In genomic region chr16:91606958-91607357, GRCm38 (mm10) we compare ENCODE assay signal across 17 mouse cellular contexts. TPM values are rescaled to one million over a fixed set of nuclear protein-coding genes. Genes with fewer than 3 reads are reported as not detected.
DNase-seq lines count a peak whose midpoint lies in the region; ATAC-seq and TF ChIP-seq lines count a peak whose summit lies in the region.
"Had no signal": no experiment of that assay in that cellular context is flagged by ENCODE, and none has a peak within 500 bp of the region (broad histone marks: within the 10 kb centered on the region; RNA-seq: fewer than 3 reads in every experiment).

No protein-coding gene starts in this region.

- no peaks in the 10 kb centered on the region for H3K9me3 ChIP-seq in CH12.LX (replicated peaks; ENCODE audit: low read length)
- H3K9me3 ChIP-seq in hindbrain, embryonic 16.5 days (ENCODE audit: control insufficient read depth, low read length), result no peaks in the 10 kb centered on the region
- H3K9me3 ChIP-seq: forebrain, embryonic 13.5 days; heart, embryonic 15.5 days; hindbrain, embryonic 10.5 days; limb, embryonic 12.5 days; midbrain, embryonic 13.5 days had no signal

- in situ Hi-C loops in CH12.LX (cut with MboI; ENCODE audit: low pct_ligation_motif_present, low pct_unique_long_range_greater_than_20kb, low sequenced_read_pairs), result no loop called here

- no peak overlapping the region for H3ac ChIP-seq in myocyte (ENCODE audit: control insufficient read depth, insufficient read length)

- no peaks in the 10 kb centered on the region for H3K36me3 ChIP-seq in CH12.LX (replicated peaks in 1 of 2; ENCODE audit: control insufficient read depth in 1 of 2, insufficient read depth in 1 of 2, low read length in 1 of 2)
- H3K36me3 ChIP-seq in myocyte (ENCODE audit: control insufficient read depth, insufficient read depth), result no peaks in the 10 kb centered on the region
- H3K36me3 ChIP-seq in hindbrain, embryonic 16.5 days (ENCODE audit: control insufficient read depth, insufficient read depth, low read length), result no peaks in the 10 kb centered on the region
- H3K36me3 ChIP-seq: heart, embryonic 15.5 days; hindbrain, embryonic 10.5 days; limb, embryonic 12.5 days; midbrain, embryonic 13.5 days had no signal

- no peak for TF ChIP-seq CTCF in CH12.LX (conservative IDR thresholded peaks at IDR 0.05 in 1 of 2, IDR thresholded peaks at IDR 0.05 in 1 of 2; ENCODE audit: low read depth in 2 of 2, low read length in 2 of 2)

- no peak overlapping the region for H3K4me3 ChIP-seq in CH12.LX (replicated peaks in 1 of 3; ENCODE audit: low read depth in 2 of 3, low read length in 2 of 3, poor library complexity in 1 of 3)
- H3K4me3 ChIP-seq in myocyte, result no peak overlapping the region
- no peak overlapping the region for H3K4me3 ChIP-seq in hindbrain, embryonic 16.5 days (ENCODE audit: low read length)
- H3K4me3 ChIP-seq: forebrain, embryonic 13.5 days; heart, embryonic 15.5 days; hindbrain, embryonic 10.5 days; limb, embryonic 12.5 days; midbrain, embryonic 13.5 days had no signal

- H3K9ac ChIP-seq in CH12.LX (ENCODE audit: insufficient read depth, low read depth), result no peak overlapping the region
- H3K9ac ChIP-seq in hindbrain, embryonic 16.5 days (ENCODE audit: low read depth, low read length), result no peak overlapping the region
- H3K9ac ChIP-seq: forebrain, embryonic 13.5 days; heart, embryonic 15.5 days; limb, embryonic 12.5 days; midbrain, embryonic 13.5 days had no signal

- TF ChIP-seq POLR2A in CH12.LX (IDR thresholded peaks at IDR 0.05; ENCODE audit: low read depth, low read length), result no peak
- TF ChIP-seq POLR2A in myocyte (IDR thresholded peaks at IDR 0.05; ENCODE audit: insufficient read length, low read depth), result no peak

- DNase-seq in A20 (ENCODE audit: low read depth, low spot score), result peak; percentile 73
- peak; percentile 27 for DNase-seq in CH12.LX (ENCODE audit: extremely low read depth)
- no peak for DNase-seq in heart, adult 8-10 months (ENCODE audit: low spot score)
- DNase-seq in kidney, adult 11 months, result no peak
- DNase-seq: adrenal gland, postnatal 36 days; cerebellum, adult 9-10 months; heart, adult 11 months; kidney, postnatal 36 days; lung, adult 2 months had no signal

- H3K79me2 ChIP-seq in CH12.LX (replicated peaks; ENCODE audit: control insufficient read depth, extremely low read depth, insufficient read depth, poor library complexity, severe bottlenecking), result no peaks in the 10 kb centered on the region
- H3K79me2 ChIP-seq in myocyte (ENCODE audit: control insufficient read depth, insufficient read depth), result no peaks in the 10 kb centered on the region

- H3K4me2 ChIP-seq in CH12.LX (ENCODE audit: insufficient read depth, low read depth, poor library complexity, severe bottlenecking) (no peak overlapping the region), myocyte (ENCODE audit: low read depth) (no peak overlapping the region)
- no peak overlapping the region for H3K4me2 ChIP-seq in hindbrain, embryonic 16.5 days (ENCODE audit: low read length)
- H3K4me2 ChIP-seq: forebrain, embryonic 13.5 days; heart, embryonic 15.5 days; limb, embryonic 12.5 days; midbrain, embryonic 13.5 days had no signal

- 89% methylated on average over 8 of the region's 8 CpGs for WGBS in hindbrain, embryonic 16.5 days

- 0 out of 2 replicates have a peak, but pooled peaks have one; percentile 27 for TF ChIP-seq EP300 in CH12.LX (IDR thresholded peaks at IDR 0.05; ENCODE audit: low read length)

- TF ChIP-seq RAD21 in CH12.LX (IDR thresholded peaks at IDR 0.05; ENCODE audit: low read depth, low read length), result no peak

- ATAC-seq in granulocyte monocyte progenitor cell, adult 5-6 weeks (replicated peaks; ENCODE audit: poor library complexity, severe bottlenecking), result peak; percentile 95
- ATAC-seq in hindbrain, embryonic 16.5 days, result no peak
- ATAC-seq: forebrain, embryonic 13.5 days; midbrain, embryonic 13.5 days had no signal

- H3K4me1 ChIP-seq in CH12.LX (ENCODE audit: control insufficient read depth in 1 of 2, insufficient read depth in 2 of 2), result peaks cover 0 to 17% of the 10 kb centered on the region in 2 experiments; a peak in 2 of 4 replicates
- no peaks in the 10 kb centered on the region for H3K4me1 ChIP-seq in hindbrain, embryonic 16.5 days (ENCODE audit: control insufficient read depth, insufficient read depth, low read depth, low read length)
- H3K4me1 ChIP-seq: forebrain, embryonic 13.5 days; limb, embryonic 12.5 days; midbrain, embryonic 13.5 days had no signal

- no peak overlapping the region for H3K27ac ChIP-seq in CH12.LX (ENCODE audit: insufficient read depth, low read depth)
- no peak overlapping the region for H3K27ac ChIP-seq in hindbrain, embryonic 16.5 days (ENCODE audit: low read depth, low read length)
- H3K27ac ChIP-seq: forebrain, embryonic 13.5 days; heart, embryonic 15.5 days; hindbrain, embryonic 10.5 days; limb, embryonic 12.5 days; midbrain, embryonic 13.5 days had no signal

- dilution Hi-C loops in CH12.LX (cut with MboI; ENCODE audit: extremely low pct_ligation_motif_present, extremely low pct_unique_long_range_greater_than_20kb, low sequenced_read_pairs), result no loop called here

- H3K27me3 ChIP-seq in CH12.LX (replicated peaks) (peaks cover 1% of the 10 kb centered on the region), myocyte (ENCODE audit: control insufficient read depth, insufficient read depth, insufficient read length) (no peaks in the 10 kb centered on the region)
- no peaks in the 10 kb centered on the region for H3K27me3 ChIP-seq in hindbrain, embryonic 16.5 days (replicated peaks; ENCODE audit: control insufficient read depth, insufficient read depth, low read length)
- H3K27me3 ChIP-seq: forebrain, embryonic 13.5 days; heart, embryonic 15.5 days; limb, embryonic 12.5 days; midbrain, embryonic 13.5 days had no signal

TF ChIP-seq in CH12.LX, 34 proteins besides CTCF, POLR2A, EP300 and RAD21 (continues in another document):
- no peak for TF ChIP-seq MAX (IDR thresholded peaks at IDR 0.05; ENCODE audit: low read length)
- no peak for TF ChIP-seq ZKSCAN1 (IDR thresholded peaks at IDR 0.05; ENCODE audit: borderline replicate concordance, low read depth, low read length)
- TF ChIP-seq KAT2A (IDR thresholded peaks at IDR 0.05; ENCODE audit: insufficient replicate concordance, low read length), result no peak
- TF ChIP-seq MAZ (IDR thresholded peaks at IDR 0.05; ENCODE audit: low read depth, low read length), result no peak
- TF ChIP-seq E2F4 (IDR thresholded peaks at IDR 0.05; ENCODE audit: insufficient replicate concordance, low read depth, low read length), result no peak
- TF ChIP-seq ZMIZ1 (IDR thresholded peaks at IDR 0.05; ENCODE audit: low read depth, low read length), result no peak
- no peak for TF ChIP-seq MEF2A (IDR thresholded peaks at IDR 0.05; ENCODE audit: borderline replicate concordance, low read depth, low read length)

TF ChIP-seq in myocyte, 11 proteins besides CTCF, POLR2A, EP300 and RAD21:
- TF ChIP-seq MYOD1 (IDR thresholded peaks at IDR 0.05; ENCODE audit: control insufficient read depth in 1 of 3, insufficient read length in 2 of 3, low read depth in 2 of 3) (peak in 2 of 3 experiments; percentile 59 to 95), TCF3 (IDR thresholded peaks at IDR 0.05; ENCODE audit: insufficient read length, low read depth) (no peak)

RNA-seq across cellular contexts. Expression of gene Tmem50b, which starts 9.4 kb away (rescaled TPM):
- total RNA-seq in CH12.LX (2012; rRNA removed) (6.1 and 9.7 TPM in 2 replicates), CH12.LX (2014; rRNA removed) (12.7 and 14.5 TPM in 2 replicates)
- polyA plus RNA-seq in CH12.LX (2012; ENCODE audit: insufficient read length, low read depth) (15.9 TPM in 2 replicates), myocyte (2012; fragmentation: generic; extraction: Trizol) (11.4 TPM)
- total RNA-seq in granulocyte monocyte progenitor cell, adult 5-6 weeks (2014; fragmentation: Nextera tagmentation), result 56.8 and 64.9 TPM in 2 replicates
- 38.5 and 41.1 TPM in 2 replicates for total RNA-seq in granulocyte monocyte progenitor cell, adult 5-6 weeks (2017)
- 10 to 100 TPM; 49.1 to 56.7 (median 50.9) TPM for total RNA-seq in heart, adult 8-10 months (2022)
- 114 and 131 TPM in 2 replicates for polyA plus RNA-seq in hindbrain, embryonic 16.5 days (2015; fragmentation: Nextera tagmentation; extraction: Ambion mirVana)

RNA-seq across cellular contexts. Expression of gene Dnajc28, which starts 11.9 kb away (rescaled TPM):
- total RNA-seq in CH12.LX (2012; rRNA removed) (1.1 and 1.8 TPM in 2 replicates), CH12.LX (2014; rRNA removed) (0.97 and 1.2 TPM in 2 replicates)
- polyA plus RNA-seq in CH12.LX (2012; ENCODE audit: insufficient read length, low read depth) (0.47 and 0.55 TPM in 2 replicates), myocyte (2012; fragmentation: generic; extraction: Trizol) (0.80 TPM)
- 2.4 and 2.8 TPM in 2 replicates for total RNA-seq in granulocyte monocyte progenitor cell, adult 5-6 weeks (2014; fragmentation: Nextera tagmentation)
- 6.1 and 9.2 TPM in 2 replicates for total RNA-seq in granulocyte monocyte progenitor cell, adult 5-6 weeks (2017)
- total RNA-seq in heart, adult 8-10 months (2022), result 10 to 100 TPM; 34.1 to 41.5 (median 39.8) TPM
- 5.8 and 6.5 TPM in 2 replicates for polyA plus RNA-seq in hindbrain, embryonic 16.5 days (2015; fragmentation: Nextera tagmentation; extraction: Ambion mirVana)

RNA-seq across cellular contexts. Expression of gene Gart, which starts 39.8 kb away (rescaled TPM):
- total RNA-seq in CH12.LX (2012; rRNA removed) (517 and 601 TPM in 2 replicates), CH12.LX (2014; rRNA removed) (347 and 356 TPM in 2 replicates)
- polyA plus RNA-seq in CH12.LX (2012; ENCODE audit: insufficient read length, low read depth) (722 and 821 TPM in 2 replicates), myocyte (2012; fragmentation: generic; extraction: Trizol) (64.1 TPM)
- 169 and 244 TPM in 2 replicates for total RNA-seq in granulocyte monocyte progenitor cell, adult 5-6 weeks (2014; fragmentation: Nextera tagmentation)
- 443 and 453 TPM in 2 replicates for total RNA-seq in granulocyte monocyte progenitor cell, adult 5-6 weeks (2017)
- 10 to 100 TPM; 72.7 to 86.8 (median 73.1) TPM for total RNA-seq in heart, adult 8-10 months (2022)
- polyA plus RNA-seq in hindbrain, embryonic 16.5 days (2015; fragmentation: Nextera tagmentation; extraction: Ambion mirVana), result 58.6 and 61.2 TPM in 2 replicates

RNA-seq across cellular contexts. Expression of gene Son, which starts 40.3 kb away (rescaled TPM):
- total RNA-seq in CH12.LX (2012; rRNA removed) (126 and 152 TPM in 2 replicates), CH12.LX (2014; rRNA removed) (206 and 235 TPM in 2 replicates)
- polyA plus RNA-seq in CH12.LX (2012; ENCODE audit: insufficient read length, low read depth) (237 and 271 TPM in 2 replicates), myocyte (2012; fragmentation: generic; extraction: Trizol) (48.7 TPM)
- total RNA-seq in granulocyte monocyte progenitor cell, adult 5-6 weeks (2014; fragmentation: Nextera tagmentation), result 326 and 356 TPM in 2 replicates
- 242 and 285 TPM in 2 replicates for total RNA-seq in granulocyte monocyte progenitor cell, adult 5-6 weeks (2017)
- 100 to 1,000 TPM; 119 to 148 (median 131) TPM for total RNA-seq in heart, adult 8-10 months (2022)
- polyA plus RNA-seq in hindbrain, embryonic 16.5 days (2015; fragmentation: Nextera tagmentation; extraction: Ambion mirVana), result 89.4 and 94.5 TPM in 2 replicates

Comparison
In these comparisons a context has a peak if more than half of its experiments do, and no peak if none do; other contexts are left out.
1. DNase-seq: peak in A20 (single experiment) and CH12.LX (single experiment); none in heart, adult 8-10 months (single experiment) and kidney, adult 11 months (single experiment).